Mouse (Mus musculus): ENCODE results near the gene Dennd1a. TPM values are rescaled to one million over a fixed set of nuclear protein-coding genes. Genes with fewer than 3 reads are reported as not detected.

Dennd1a gene
- polyA plus RNA-seq, 1 experiment from 2014 or later = 9.6 TPM

DNA sequence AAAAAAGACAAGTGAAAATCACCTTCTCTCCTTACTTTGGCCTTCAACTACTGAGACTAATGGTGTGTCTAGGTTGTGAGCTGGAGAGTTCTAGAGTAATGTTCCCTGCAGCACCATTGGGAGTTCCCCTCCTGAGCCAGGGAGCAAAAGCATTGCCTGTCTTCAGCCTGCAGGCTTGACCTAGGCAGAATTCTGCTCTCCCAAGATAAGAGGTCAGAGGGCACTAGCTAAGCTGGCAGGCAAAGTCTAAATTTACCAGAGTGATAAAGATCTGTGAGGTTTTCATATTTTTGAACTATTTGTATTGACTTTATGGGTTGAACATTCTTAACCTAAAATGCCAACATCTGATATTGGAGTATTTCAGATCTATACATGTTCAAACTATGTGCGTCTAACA lies 125.7 kb downstream of the Dennd1a start:
- no peak for ATAC-seq
- Histone ChIP-seq H3K27me3 (replicated peaks; ENCODE audit: control insufficient read depth, insufficient read depth, low read length) (no peaks in the 10 kb centered on the region), H3K9ac (ENCODE audit: low read depth, low read length) (no peak overlapping the region), H3K4me1 (ENCODE audit: control insufficient read depth, insufficient read depth, low read length) (no peaks in the 10 kb centered on the region), H3K4me3 (ENCODE audit: low read length) (no peak overlapping the region), H3K4me2 (ENCODE audit: low read depth, low read length) (no peak overlapping the region), H3K27ac (ENCODE audit: low read length) (no peak overlapping the region), H3K9me3 (ENCODE audit: control insufficient read depth, low read length) (no peaks in the 10 kb centered on the region), H3K36me3 (ENCODE audit: control insufficient read depth, insufficient read depth, low read length) (no peaks in the 10 kb centered on the region)
- 83% methylated on average over 1 of the region's 1 CpGs for WGBS

DNA sequence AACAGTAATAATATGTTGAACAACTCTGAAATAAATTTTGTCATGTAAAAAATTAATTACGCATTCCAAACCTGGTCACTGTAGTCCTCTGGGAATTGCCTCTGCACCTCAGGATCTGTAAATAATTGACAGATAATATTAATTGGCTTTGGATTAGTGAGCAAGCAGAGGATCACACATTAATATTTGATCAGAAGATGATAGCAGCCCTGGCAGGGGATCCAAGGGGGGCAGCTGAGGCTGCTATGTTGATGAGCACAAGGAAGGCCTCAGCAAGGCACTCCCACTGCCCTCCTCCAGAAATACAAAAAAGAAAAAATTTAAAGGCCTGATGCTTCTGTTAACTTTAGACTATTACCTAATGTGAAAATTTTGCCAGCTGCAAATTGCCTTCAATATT lies 127.5 kb downstream of the Dennd1a start:
- H3K9me3 ChIP-seq (ENCODE audit: control insufficient read depth, low read length) = no peaks in the 10 kb centered on the region
- no peak overlapping the region for H3K27ac ChIP-seq (ENCODE audit: low read length)
- H3K4me3 ChIP-seq (ENCODE audit: low read length) = no peak overlapping the region
- no peaks in the 10 kb centered on the region for H3K4me1 ChIP-seq (ENCODE audit: control insufficient read depth, insufficient read depth, low read length)
- no peaks in the 10 kb centered on the region for H3K36me3 ChIP-seq (ENCODE audit: control insufficient read depth, insufficient read depth, low read length)
- no peaks in the 10 kb centered on the region for H3K27me3 ChIP-seq (replicated peaks; ENCODE audit: control insufficient read depth, insufficient read depth, low read length)
- H3K4me2 ChIP-seq (ENCODE audit: low read depth, low read length) = no peak overlapping the region
- H3K9ac ChIP-seq (ENCODE audit: low read depth, low read length) = no peak overlapping the region
- WGBS = 95% methylated on average over 1 of the region's 1 CpGs
- ATAC-seq = no peak

DNA sequence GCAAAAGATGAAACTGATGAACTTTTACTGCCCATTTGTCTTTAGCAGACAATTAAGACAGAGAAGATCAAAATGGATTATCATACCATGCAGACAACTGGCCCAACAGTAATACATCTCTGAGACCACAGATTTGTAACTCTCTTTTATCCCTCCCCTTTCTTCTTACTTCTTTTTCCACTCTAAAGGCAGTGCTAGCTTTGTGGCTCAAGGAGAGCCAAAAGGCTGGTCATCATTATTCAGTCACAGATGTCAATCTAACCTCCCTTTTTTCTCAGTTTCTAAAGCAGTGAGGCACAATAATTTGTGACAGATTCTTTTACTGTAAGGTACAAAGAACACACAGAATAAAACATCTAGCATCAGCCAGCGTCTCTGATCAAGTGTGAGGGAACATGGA lies 130.2 kb downstream of the Dennd1a start:
- Histone ChIP-seq H3K36me3 (ENCODE audit: control insufficient read depth, insufficient read depth, low read length) (no peaks in the 10 kb centered on the region), H3K27me3 (replicated peaks; ENCODE audit: control insufficient read depth, insufficient read depth, low read length) (no peaks in the 10 kb centered on the region), H3K4me2 (ENCODE audit: low read depth, low read length) (no peak overlapping the region), H3K9me3 (ENCODE audit: control insufficient read depth, low read length) (no peaks in the 10 kb centered on the region), H3K4me3 (ENCODE audit: low read length) (no peak overlapping the region), H3K27ac (ENCODE audit: low read length) (no peak overlapping the region), H3K9ac (ENCODE audit: low read depth, low read length) (no peak overlapping the region), H3K4me1 (ENCODE audit: control insufficient read depth, insufficient read depth, low read length) (no peaks in the 10 kb centered on the region)
- 63% methylated on average over 1 of the region's 1 CpGs for WGBS
- no peak for ATAC-seq

DNA sequence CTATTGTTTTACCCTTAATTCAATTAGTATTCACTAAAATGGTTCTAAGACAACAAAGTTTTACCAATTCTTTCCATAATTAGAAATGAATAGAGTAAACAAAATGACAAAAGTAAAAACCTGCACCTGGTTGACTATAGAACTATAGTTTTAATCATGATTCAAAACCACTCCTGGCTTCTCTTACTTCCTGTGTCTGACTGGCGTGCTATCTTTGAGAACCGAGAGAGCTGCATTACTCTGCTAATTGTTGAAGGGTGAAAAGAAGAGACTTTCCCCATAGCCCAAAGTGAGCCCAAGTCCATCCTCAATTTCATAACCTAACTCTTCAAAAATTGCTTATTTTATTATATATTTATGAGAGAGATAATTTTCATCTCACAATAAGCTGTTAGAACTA lies 131.2 kb downstream of the Dennd1a start:
- Histone ChIP-seq H3K36me3 (ENCODE audit: control insufficient read depth, insufficient read depth, low read length) (no peaks in the 10 kb centered on the region), H3K9me3 (ENCODE audit: control insufficient read depth, low read length) (no peaks in the 10 kb centered on the region), H3K4me2 (ENCODE audit: low read depth, low read length) (no peak overlapping the region), H3K4me1 (ENCODE audit: control insufficient read depth, insufficient read depth, low read length) (no peaks in the 10 kb centered on the region), H3K27me3 (replicated peaks; ENCODE audit: control insufficient read depth, insufficient read depth, low read length) (no peaks in the 10 kb centered on the region), H3K4me3 (ENCODE audit: low read length) (no peak overlapping the region), H3K9ac (ENCODE audit: low read depth, low read length) (no peak overlapping the region), H3K27ac (ENCODE audit: low read length) (no peak overlapping the region)
- 60% methylated on average over 2 of the region's 2 CpGs for WGBS
- no peak for ATAC-seq

DNA sequence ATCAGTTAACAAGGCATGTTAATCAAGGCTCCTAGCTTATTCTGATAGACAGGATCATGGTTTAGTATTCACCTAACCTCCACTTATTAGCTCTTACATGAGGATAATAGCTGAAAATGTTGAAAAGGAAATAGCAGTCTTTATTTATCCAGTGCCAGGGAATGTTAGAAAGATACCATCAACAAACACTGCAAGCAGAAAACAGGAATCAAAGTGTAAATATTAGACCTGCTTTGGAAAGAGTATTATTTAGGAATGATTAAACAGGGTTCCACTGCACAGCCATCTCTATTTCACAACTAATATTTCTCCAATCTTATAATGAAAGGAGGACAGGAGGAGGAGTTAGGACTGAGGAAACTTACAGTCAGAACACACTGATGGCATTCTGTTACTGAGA lies 142.4 kb downstream of the Dennd1a start:
- H3K9ac ChIP-seq (ENCODE audit: low read depth, low read length) = no peak overlapping the region
- H3K36me3 ChIP-seq (ENCODE audit: control insufficient read depth, insufficient read depth, low read length) = no peaks in the 10 kb centered on the region
- no peaks in the 10 kb centered on the region for H3K4me1 ChIP-seq (ENCODE audit: control insufficient read depth, insufficient read depth, low read length)
- no peak for ATAC-seq
- no peaks in the 10 kb centered on the region for H3K9me3 ChIP-seq (ENCODE audit: control insufficient read depth, low read length)
- no peak overlapping the region for H3K4me3 ChIP-seq (ENCODE audit: low read length)
- no peak overlapping the region for H3K4me2 ChIP-seq (ENCODE audit: low read depth, low read length)
- H3K27ac ChIP-seq (ENCODE audit: low read length) = no peak overlapping the region
- H3K27me3 ChIP-seq (replicated peaks; ENCODE audit: control insufficient read depth, insufficient read depth, low read length) = no peaks in the 10 kb centered on the region

DNA sequence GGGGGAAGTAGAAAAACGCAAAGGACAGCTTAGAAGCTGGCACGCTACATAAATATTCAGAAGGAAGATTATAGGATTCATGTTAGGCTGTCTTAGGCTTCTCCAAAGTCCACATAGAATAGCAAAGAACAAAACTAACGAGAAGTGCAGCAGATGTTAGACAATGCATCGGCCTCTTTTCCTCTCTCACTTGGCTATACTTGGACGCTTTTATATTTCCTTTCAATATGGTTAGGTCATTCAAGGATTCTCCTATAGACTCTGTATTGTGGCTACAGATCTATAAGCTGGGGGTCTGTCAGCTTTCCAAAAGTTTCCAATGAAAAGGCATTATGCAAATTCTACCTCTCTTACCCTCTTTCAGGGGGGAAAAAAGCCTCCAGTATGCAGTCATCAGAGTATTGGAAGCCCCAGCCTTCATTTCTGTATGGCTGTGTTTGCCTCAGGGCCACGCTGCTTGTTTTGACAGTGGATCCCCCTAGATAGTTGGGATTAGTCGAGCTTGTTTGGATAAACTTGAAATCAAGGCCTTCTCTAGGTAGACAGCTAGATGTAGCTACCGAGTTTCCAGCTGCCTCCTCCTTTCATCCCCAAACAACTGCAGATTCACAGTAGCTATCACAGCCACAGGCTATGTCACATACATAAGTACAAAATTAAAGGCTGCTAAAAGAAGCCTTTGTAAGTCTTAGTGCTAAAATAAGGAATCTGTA lies 143.0 kb downstream of the Dennd1a start:
- no peak overlapping the region for H3K27ac ChIP-seq (ENCODE audit: low read length)
- no peak for ATAC-seq
- H3K36me3 ChIP-seq (ENCODE audit: control insufficient read depth, insufficient read depth, low read length) = no peaks in the 10 kb centered on the region
- WGBS = 54% methylated on average over 8 of the region's 8 CpGs
- no peaks in the 10 kb centered on the region for H3K9me3 ChIP-seq (ENCODE audit: control insufficient read depth, low read length)
- no peak overlapping the region for H3K4me3 ChIP-seq (ENCODE audit: low read length)
- H3K4me2 ChIP-seq (ENCODE audit: low read depth, low read length) = no peak overlapping the region
- no peak overlapping the region for H3K9ac ChIP-seq (ENCODE audit: low read depth, low read length)
- H3K27me3 ChIP-seq (replicated peaks; ENCODE audit: control insufficient read depth, insufficient read depth, low read length) = no peaks in the 10 kb centered on the region
- H3K4me1 ChIP-seq (ENCODE audit: control insufficient read depth, insufficient read depth, low read length) = no peaks in the 10 kb centered on the region

DNA sequence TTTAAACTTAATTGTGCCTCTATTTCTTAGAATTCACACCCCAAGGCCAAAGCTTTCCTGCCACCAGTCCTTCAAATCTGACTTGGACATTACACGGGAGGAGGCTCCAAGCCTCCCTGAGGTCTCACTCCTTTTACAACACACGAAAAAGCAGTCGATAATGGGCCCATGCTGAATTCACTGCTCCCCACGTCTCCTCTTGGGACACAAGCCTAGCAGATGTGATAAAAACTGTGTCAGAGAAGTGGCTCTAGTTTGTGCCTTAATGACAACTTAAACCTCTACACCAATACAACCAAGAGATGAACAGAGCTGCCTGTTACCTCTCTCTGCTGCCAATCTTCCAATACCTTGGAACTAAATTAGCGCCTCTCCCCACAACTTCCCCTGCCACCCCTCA lies 144.3 kb downstream of the Dennd1a start:
- 56% methylated on average over 5 of the region's 5 CpGs for WGBS
- Histone ChIP-seq H3K27me3 (replicated peaks; ENCODE audit: control insufficient read depth, insufficient read depth, low read length) (no peaks in the 10 kb centered on the region), H3K36me3 (ENCODE audit: control insufficient read depth, insufficient read depth, low read length) (no peaks in the 10 kb centered on the region), H3K4me3 (ENCODE audit: low read length) (no peak overlapping the region), H3K9ac (ENCODE audit: low read depth, low read length) (no peak overlapping the region), H3K27ac (ENCODE audit: low read length) (no peak overlapping the region), H3K4me2 (ENCODE audit: low read depth, low read length) (no peak overlapping the region), H3K9me3 (ENCODE audit: control insufficient read depth, low read length) (no peaks in the 10 kb centered on the region), H3K4me1 (ENCODE audit: control insufficient read depth, insufficient read depth, low read length) (no peaks in the 10 kb centered on the region)
- ATAC-seq = no peak

DNA sequence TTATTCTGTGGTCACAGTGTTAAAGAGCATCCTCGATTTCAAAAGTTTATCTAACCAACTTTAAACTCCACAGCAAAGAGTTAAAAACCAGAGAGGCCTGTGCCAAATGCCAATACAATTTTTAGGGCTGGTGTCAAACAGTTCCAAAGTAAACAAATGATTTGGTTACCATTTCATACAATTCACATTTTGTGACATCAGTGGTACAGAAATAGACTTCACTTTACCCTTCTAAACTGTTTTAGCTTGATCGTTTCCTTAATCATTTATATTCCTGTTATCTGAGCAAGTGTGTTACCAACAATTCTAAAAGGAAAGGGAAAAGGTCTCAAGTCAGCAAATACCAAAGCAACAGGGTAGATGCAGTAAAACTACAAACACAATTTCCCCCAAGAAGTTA lies 145.0 kb downstream of the Dennd1a start:
- no peaks in the 10 kb centered on the region for H3K4me1 ChIP-seq (ENCODE audit: control insufficient read depth, insufficient read depth, low read length)
- ATAC-seq = no peak
- no peaks in the 10 kb centered on the region for H3K9me3 ChIP-seq (ENCODE audit: control insufficient read depth, low read length)
- H3K27ac ChIP-seq (ENCODE audit: low read length) = no peak overlapping the region
- H3K9ac ChIP-seq (ENCODE audit: low read depth, low read length) = no peak overlapping the region
- no peaks in the 10 kb centered on the region for H3K36me3 ChIP-seq (ENCODE audit: control insufficient read depth, insufficient read depth, low read length)
- 49% methylated on average over 2 of the region's 2 CpGs for WGBS
- H3K4me3 ChIP-seq (ENCODE audit: low read length) = no peak overlapping the region
- no peak overlapping the region for H3K4me2 ChIP-seq (ENCODE audit: low read depth, low read length)
- no peaks in the 10 kb centered on the region for H3K27me3 ChIP-seq (replicated peaks; ENCODE audit: control insufficient read depth, insufficient read depth, low read length)

DNA sequence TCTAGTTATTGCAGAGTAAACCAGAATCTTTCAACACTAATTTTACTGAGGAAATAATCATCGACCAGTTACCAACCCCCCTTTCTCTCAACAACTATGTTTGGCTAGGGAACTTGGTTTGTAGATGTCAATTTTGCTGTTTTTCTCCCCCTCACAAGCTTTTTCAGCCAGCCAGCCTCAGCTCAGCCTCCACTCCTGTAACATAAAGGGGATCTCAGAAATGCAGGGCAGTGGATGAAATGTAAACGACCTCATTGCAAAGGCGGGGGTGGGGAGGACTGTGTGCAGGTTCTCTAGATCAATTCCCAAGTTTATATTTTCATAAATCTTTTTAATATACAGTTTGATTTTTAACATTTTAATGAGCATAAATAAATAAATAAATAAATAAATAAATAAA lies 147.7 kb downstream of the Dennd1a start:
- WGBS = 58% methylated on average over 3 of the region's 3 CpGs
- no peaks in the 10 kb centered on the region for H3K9me3 ChIP-seq (ENCODE audit: control insufficient read depth, low read length)
- no peaks in the 10 kb centered on the region for H3K27me3 ChIP-seq (replicated peaks; ENCODE audit: control insufficient read depth, insufficient read depth, low read length)
- H3K4me3 ChIP-seq (ENCODE audit: low read length) = no peak overlapping the region
- H3K9ac ChIP-seq (ENCODE audit: low read depth, low read length) = no peak overlapping the region
- H3K4me2 ChIP-seq (ENCODE audit: low read depth, low read length) = no peak overlapping the region
- H3K27ac ChIP-seq (ENCODE audit: low read length) = no peak overlapping the region
- H3K36me3 ChIP-seq (ENCODE audit: control insufficient read depth, insufficient read depth, low read length) = no peaks in the 10 kb centered on the region
- no peaks in the 10 kb centered on the region for H3K4me1 ChIP-seq (ENCODE audit: control insufficient read depth, insufficient read depth, low read length)
- ATAC-seq = no peak

DNA sequence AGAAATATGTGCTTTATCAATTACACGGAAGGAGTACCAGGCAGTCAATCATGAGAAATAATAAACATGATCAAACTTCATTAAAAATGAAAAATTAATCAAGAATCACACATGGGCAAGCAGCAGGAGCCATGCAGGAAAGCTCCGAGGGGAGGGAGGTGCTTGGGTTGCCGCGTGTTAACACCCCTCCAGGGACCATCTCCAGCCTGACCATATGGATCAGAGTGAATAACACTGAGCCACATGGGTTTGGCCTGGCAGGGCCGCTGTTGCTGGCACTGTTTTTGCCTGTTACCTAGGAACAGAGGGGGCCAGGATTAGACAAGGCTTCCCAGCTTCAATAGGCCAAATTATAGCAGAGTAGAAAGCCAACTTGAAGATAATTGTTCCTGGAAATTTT lies 150.1 kb downstream of the Dennd1a start:
- Histone ChIP-seq H3K4me2 (ENCODE audit: low read depth, low read length) (no peak overlapping the region), H3K27me3 (replicated peaks; ENCODE audit: control insufficient read depth, insufficient read depth, low read length) (no peaks in the 10 kb centered on the region), H3K9ac (ENCODE audit: low read depth, low read length) (no peak overlapping the region), H3K36me3 (ENCODE audit: control insufficient read depth, insufficient read depth, low read length) (no peaks in the 10 kb centered on the region), H3K27ac (ENCODE audit: low read length) (no peak overlapping the region), H3K4me3 (ENCODE audit: low read length) (no peak overlapping the region), H3K9me3 (ENCODE audit: control insufficient read depth, low read length) (no peaks in the 10 kb centered on the region), H3K4me1 (ENCODE audit: control insufficient read depth, insufficient read depth, low read length) (no peaks in the 10 kb centered on the region)
- no peak for ATAC-seq
- 43% methylated on average over 5 of the region's 5 CpGs for WGBS

Measured in intestine, embryonic 16.5 days (tissue).